Mouse (Mus musculus) ES-CJ7 (cell line): ENCODE measurements around the gene Cops4.

Source experiments
- DNase-seq: peaks from one replicate; pipeline ENCODE4 v3.0.0; 2011; ENCODE audit warnings: low read depth, low spot score

Cops4 gene

GRCm38 (mm10) chr5:100518049-100519026 lies at the start of gene Cops4:
Cops4 (plus strand) TSS chr5:100518309.
- DNase-seq: peak; percentile 100

DNA sequence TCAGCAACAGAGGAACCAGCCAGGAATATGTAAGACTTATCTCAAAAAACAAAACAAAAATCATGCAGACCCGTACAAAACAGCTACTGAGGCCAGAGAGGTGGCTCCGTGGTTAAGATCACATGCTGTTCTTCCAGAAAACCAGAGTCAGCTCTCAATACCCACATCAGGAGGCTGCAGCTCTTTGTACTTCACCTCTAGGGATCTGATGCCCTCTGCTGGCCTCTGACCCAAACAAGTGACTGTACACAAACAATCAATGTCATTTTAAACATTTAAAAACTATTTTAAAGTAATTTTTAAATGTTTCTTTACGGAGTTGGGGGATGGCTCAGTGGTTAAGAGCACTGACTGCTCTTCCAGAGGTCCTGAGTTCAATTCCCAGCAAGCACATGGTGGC lies 41.8 kb upstream of the Cops4 start:
- DNase-seq: peak; percentile 46

DNA sequence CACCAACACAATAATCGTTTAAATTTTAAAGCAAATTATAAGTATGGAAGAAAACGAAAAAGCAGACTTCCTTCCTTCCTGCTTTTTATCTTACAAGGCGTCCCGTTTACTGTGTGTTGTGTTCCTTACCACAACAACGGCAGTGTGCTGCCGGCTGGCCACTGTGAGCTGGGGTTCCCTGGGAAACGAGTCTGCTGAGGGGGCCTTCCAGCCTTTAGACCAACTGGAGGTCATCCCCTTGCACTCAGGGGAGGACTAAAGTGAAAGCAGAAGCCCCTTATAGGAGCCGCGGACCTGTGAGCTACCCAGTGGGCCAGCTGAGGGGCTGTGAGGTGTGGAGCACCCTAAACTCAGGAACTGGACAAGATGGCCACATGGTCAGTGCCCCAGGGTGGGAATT lies 40.5 kb upstream of the Cops4 start:
- no peak for DNase-seq

DNA sequence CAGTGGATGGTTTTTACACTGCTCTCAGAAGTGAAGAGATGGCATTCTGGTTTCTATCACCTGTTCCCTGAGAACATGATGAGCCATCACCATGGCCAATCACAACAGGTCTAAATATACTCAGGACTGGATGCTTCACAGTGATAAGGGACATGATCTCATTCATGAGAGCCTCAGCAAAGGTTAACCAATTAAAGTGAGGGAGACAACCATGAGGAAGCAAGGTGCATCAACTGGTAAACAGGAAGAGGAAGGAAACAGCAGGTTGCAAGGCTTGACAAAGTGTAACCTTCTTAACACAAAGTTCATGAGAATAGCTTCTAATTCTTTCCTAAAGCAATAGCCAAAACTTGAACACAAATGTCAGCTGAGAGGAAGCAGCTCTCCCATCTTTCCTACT lies 34.5 kb upstream of the Cops4 start:
- DNase-seq: no peak

DNA sequence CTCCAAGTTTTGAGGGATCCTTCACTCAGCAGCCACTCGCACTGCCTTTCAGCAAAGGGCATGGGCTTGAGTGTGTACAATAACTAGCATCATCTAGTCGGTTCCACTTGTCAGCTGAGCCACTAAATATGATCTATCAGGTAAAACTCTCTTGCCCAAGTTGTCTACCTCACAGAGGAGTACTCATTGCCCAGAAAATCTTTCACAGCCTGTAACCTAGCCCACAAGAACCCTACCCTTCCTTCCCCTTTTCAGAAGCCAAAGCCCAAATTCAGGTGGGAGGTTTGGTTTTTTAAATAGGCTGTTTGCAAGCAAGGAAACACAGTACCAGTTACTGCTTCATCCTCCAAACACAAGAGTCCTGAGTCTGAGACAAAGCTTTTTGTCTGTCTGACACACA lies 31.0 kb upstream of the Cops4 start:
- DNase-seq: no peak

DNA sequence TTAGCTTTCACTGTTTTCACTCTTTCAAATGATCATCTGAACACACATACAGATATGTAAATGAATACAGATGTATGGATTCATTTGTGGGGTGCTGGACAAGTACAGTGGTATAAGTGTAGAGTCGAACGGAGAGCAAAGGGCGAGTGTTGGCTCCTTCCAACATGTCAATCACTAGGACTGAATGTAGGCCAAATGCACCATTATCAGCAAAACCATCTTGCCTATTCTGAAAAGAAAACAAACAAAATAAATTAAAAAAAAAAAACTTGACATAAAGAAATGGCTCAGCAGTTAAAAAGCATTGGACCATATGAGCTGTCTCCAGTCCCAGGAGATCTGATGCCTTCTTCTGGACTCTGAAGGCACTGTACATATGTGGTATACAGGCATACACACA lies 29.9 kb upstream of the Cops4 start:
- no peak for DNase-seq

- DNase-seq: no peak
Observed at GRCm38 (mm10) chr5:100489340-100489739, 28.8 kb upstream of the Cops4 start.

DNA sequence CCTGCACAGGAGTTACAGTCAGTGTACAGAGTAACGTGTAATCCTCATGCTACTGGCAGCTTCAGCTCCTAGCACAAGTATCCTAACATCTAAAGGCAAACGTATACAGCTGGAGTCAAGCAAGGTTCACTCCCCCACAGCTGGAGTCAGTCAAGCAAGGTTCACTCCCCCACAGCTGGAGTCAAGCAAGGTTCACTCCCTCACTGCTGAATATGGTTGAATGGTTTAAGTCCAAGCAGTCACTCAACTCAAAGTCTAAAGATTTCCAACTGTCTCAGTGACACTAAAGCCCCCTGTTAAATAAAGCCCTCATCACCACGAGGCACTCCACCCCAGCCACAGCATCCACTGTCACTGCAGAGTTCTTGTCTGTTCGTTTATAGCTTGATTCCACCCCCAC lies 26.4 kb upstream of the Cops4 start:
- DNase-seq: no peak

GRCm38 (mm10) chr5:100498436-100499180 lies 19.5 kb upstream of the Cops4 start:
- peak; percentile 64 for DNase-seq

DNA sequence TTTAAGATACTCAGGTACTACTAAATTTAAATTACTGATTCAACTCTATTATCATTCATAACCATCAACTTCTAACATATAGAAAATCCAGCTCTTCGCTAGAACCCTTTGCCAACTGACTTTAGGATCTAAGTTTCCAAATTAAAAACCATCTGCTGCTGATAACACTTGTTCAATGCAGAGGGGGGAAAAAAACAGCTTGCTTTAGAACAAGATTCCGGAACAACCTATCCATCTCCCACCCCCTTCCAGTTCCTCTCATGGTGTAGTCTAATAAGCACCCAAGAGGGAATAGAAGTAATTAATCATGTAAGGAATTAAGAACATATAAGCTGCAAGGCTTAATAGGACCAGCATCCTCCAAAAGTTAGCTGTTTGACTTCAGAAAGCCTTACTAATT lies 18.9 kb upstream of the Cops4 start:
- no peak for DNase-seq

DNA sequence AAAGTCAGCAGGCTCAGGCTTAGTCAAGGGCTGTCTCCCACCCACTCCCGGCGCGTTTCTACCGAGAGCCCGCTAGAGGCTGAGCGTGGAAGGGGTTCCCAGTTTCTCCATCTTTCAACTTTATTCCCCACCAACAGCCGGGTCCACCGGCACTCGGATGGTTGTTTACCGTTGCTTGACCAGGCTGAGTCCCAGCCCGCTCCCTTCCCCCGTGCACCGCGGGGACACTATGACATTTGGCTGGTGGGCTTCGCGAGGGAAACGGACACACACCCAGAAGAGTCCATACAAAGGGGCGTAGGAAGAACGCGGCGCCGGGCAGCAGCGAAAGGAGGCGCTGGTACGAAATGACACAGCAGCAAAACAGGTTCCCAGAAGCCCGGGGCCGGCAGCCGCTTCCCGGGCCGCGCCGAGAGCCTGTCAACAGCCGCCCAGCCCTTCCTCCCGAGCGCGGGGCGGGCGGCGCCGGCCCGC lies 18.2 kb upstream of the Cops4 start:
- DNase-seq: peak; percentile 39

DNA sequence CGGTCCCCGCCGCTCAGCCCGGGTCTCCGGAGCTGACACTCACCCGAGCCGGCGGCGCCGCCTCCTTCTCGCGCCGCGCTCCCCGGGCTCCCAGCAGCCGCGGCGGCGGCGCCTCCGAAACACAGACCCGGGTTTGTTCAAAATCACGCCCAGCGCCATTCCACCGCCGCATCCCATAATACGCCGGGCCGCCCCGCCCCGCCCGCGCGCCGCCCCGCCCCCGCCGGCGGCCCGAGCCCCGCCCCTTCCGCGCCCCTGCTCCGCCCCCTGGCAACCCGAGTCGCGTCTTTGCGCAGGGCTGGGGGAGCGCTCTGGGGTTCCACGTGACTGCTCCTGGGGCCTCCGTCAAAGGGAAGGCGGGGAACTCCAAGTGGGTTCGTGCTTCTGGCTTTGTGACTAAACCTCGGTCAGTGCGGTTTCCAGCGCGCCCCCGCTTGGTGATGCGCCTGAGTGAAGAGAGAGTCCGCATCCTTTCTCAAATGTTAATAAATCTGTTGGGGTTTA lies 17.6 kb upstream of the Cops4 start, which contains the start of gene Lin54:
Gene Lin54 (minus strand): TSS at position 182 of the 504 bp plus-strand sequence.
- DNase-seq: peak; percentile 96

- DNase-seq: no peak
Observed at GRCm38 (mm10) chr5:100501267-100501666, 16.8 kb upstream of the Cops4 start.

- no peak for DNase-seq
Observed at GRCm38 (mm10) chr5:100509247-100509646, 8.9 kb upstream of the Cops4 start.

DNA sequence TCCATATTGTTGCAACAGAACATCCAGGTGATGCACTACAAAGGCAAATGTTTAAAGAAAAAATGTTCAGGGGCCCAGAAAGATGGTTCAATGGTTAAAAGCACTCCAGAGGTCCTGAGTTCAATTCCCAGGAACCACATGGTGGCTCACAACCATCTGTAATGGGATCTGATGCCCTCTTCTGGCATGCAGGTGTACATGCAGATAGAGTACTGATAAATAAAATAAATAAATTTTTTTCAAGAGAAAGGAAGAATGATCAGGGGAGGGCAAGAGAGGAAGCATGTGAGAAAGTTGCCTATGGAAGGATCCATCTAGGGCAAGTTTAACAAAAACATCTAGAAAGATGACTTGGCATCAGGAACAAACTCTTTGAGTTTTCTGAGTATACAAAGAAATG lies 5.5 kb upstream of the Cops4 start:
- no peak for DNase-seq

DNA sequence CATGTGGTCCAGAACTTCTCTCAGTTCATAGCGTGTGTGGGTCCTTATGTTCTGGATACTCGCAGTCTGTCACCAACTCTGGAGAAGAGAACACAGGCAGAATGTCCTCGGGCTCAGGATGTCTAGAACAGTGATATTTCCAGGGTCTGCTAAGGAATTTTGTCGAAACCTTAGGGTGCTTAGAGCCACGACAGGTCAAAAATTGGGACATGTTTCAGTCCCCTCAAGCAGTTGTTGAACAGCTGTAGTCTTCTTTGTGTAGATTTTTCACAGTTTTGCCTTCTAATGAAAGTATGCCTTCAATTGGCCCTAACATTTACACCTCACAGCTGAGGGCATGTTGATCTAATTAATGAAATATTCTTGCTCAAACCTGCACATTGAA lies 910 bp downstream of the Cops4 start:
- DNase-seq: no peak

- DNase-seq: no peak
Observed at GRCm38 (mm10) chr5:100520223-100520622, 2.1 kb downstream of the Cops4 start.

DNA sequence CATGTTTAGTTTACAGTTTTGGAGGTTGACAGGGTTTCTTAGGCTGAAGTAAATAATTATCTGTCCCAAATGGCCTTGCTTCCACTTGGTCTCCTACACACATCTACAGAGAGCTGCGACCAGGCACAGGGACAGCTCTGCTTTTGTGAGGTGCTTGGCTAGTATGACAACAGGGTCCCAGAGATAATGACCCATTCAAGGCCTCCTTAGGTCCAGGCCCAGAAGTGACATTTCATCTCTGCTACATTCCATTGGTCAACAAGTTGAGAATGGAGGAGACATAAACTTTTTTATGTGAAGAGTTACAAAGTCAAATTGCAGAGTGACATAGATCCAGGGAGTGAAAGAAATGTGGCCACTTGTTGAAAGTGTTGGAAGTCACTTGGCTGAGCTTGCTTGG lies 5.2 kb downstream of the Cops4 start:
- DNase-seq: no peak

GRCm38 (mm10) chr5:100524921-100525320 lies 6.8 kb downstream of the Cops4 start:
- DNase-seq: no peak

GRCm38 (mm10) chr5:100525620-100526019 lies 7.5 kb downstream of the Cops4 start:
- no peak for DNase-seq

- no peak for DNase-seq
Observed at GRCm38 (mm10) chr5:100526164-100526563, 8.1 kb downstream of the Cops4 start.

- no peak for DNase-seq
Observed at GRCm38 (mm10) chr5:100535826-100536225, 17.7 kb downstream of the Cops4 start.
